Mouse (Mus musculus) heart, adult 8-10 months (tissue): ENCODE data around the gene Igf2r. TPM values are rescaled to one million over a fixed set of nuclear protein-coding genes. Genes with fewer than 3 reads are reported as not detected.
A peak's percentile ranks its signal among the peaks of the same experiment; 100 is the strongest.

Experiments
- DNase-seq: peaks from one replicate; pipeline ENCODE4 v3.0.0; 2022; ENCODE audit warnings: low spot score
- total RNA-seq, 4 experiments: library from RNA; stranded (reverse); gene quantifications; 2 replicates each; pipeline ENCODE4 v1.2.4; 2022

Igf2r gene
- total RNA-seq, 4 experiments from 2014 or later = 103 to 124 (median 118) TPM

DNA sequence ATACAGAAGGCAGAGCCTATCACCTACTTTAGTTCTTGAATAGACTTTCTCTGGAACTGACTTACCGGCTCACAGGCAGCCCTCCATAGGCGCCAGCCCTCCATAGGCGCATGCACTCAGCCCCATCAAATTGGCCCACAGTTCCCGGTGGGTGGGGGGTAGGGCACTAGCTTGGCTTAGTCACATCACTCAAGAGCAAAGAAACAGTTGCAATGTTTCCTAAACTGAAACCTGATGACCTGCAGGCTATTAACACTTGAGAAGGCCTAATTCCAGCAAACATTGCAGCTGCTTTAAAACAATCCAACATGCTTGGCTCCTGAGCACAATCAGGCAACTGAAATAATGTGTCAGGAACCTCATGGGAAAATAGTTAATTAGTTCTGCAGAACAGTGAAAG, 18.2 kb downstream of the Igf2r start:
- no peak for DNase-seq

DNA sequence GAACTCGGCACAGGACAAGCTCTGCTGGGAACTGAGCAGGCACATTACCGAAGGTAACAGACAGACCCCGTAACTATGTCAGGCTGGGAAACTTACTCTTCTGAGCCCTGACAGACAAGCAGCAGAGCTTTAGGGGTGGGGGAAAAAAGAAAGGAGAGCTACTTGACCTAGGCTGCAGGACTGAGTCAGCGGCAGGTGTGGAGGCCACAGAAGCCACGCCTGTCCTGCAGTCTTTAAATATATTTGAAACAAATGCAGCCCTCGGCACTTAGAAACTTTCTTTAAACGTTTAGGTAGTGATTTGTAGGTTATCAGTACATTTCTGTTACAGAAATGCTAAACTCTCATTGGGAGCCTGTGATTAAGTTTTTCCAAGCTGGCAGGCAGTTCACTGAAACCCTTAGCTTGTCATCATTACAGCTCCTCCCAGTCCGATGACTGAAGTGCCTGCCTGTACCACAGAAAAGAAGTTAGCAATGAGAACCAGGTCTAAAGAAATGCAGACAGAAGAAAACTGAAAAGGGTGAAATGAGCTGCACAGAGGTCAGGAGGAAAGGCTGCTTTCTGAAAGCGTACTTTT, 18.8 kb downstream of the Igf2r start:
- no peak for DNase-seq

DNA sequence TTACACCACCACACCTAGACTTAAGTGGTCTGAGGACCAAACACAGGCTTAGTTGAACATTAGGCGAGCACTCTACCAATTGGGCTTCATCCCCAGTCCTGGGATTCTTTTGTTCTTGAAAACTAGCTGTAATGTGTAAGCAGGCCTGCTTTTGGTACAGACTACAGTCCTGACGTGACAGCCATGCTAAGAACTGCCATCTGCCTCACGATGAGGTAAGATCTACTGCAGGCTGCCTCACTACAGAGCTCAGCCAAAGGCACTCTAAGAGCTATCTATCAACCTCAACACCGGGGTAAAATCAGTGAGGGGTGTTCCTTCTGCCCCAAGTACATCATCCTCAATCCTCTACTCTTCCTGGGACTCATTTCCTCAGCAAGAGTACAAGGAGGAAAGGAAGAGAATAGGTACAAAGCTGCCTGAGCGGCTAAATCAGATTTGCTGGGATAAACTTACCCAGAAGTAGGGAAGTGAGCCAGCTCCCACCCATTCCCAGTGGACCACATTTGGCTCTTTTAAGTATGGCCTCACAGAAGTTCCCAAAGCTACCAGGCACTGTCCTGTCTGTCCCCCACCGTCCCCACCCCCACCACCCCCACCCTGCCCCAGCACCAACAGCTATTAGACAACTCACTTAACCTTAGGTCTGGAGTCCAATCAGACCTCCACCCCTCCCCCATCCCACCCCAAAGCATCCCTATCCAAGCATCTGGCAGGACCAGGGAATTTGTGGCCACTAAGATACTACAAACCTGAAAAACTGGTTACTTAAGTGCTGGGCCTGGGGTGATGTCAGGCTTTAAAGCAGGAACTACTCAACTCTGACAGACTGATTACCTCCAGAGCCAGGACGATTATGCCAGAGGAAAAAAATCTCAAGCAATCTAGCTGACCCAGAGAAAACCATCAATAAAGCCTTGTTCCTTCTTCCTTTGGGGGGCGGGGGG, 19.8 kb downstream of the Igf2r start:
- DNase-seq = no peak

DNA sequence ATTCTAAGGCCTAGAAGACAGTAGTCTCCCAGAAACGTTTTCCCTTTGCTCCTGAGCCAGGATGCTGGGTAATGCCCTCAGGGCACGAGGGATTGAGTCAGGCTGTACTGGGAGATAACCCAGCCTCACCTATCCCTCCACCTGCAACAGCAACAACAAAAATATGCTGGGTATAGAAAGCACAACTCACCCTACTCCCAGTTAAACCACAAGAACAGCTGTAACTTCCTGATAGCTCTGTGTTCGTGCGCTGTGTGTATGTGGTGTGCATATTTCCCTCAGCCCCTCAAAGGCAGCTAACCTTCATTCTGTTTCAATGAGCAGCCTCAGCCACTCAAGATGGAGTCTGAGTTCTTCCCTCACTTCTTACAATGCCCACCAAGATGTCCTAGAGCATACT, 23.7 kb downstream of the Igf2r start:
- DNase-seq = no peak

DNA sequence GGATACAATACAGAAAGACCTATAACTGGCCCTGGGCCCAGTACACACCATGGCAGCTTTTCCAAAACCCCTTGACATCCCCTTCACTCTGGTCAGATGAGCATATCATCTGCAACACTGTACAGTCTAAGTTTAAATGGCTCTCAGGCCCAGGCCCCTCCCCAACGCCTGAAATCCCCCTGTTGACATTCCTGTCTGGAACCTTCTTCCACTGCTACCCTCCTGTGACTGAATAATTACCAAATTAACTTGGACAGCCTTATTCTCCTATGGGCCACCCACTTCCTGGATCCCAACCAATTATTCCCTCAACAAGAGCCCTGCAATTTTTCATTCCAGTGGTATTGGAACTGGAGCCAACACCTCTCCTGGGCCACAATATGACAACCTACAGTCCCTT, 25.4 kb downstream of the Igf2r start:
- no peak for DNase-seq

DNA sequence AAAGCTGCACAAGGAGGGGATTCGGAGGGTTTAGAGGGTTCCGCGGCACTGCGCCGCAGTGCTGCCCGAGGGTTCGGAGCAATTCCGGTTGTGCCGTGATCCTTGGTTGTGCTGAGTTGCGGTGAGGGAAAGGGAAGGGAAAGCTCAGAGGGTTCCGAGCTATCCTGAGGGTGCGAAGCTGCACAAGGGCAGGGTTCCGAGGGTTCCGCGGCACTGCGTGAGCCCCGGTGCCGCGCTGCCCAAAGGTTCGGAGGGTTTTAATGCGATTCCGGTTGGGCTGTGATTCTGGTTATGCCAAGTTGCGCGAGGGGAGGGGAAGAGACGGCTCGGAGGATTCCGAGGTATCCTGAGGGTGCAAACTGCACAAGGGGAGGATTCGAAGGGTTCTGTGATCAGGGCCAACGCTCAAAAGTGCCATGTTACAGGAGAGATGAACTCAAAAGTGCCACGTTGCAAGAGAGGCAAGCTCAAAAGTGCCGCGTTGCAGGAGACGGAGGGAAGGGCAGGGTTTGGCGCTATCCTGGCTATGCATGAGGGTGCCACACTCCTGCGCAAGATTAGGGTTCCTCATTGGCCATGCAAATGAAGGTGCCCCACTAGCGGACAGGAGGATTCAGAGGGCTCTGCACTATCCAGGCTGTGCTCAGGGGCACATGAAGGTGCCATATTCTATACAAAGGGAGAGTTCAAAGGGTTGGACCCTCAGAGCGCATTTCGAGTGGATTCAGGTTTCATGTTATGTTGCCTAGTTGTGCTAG, 27.1 kb downstream of the Igf2r start:
- DNase-seq = no peak

DNA sequence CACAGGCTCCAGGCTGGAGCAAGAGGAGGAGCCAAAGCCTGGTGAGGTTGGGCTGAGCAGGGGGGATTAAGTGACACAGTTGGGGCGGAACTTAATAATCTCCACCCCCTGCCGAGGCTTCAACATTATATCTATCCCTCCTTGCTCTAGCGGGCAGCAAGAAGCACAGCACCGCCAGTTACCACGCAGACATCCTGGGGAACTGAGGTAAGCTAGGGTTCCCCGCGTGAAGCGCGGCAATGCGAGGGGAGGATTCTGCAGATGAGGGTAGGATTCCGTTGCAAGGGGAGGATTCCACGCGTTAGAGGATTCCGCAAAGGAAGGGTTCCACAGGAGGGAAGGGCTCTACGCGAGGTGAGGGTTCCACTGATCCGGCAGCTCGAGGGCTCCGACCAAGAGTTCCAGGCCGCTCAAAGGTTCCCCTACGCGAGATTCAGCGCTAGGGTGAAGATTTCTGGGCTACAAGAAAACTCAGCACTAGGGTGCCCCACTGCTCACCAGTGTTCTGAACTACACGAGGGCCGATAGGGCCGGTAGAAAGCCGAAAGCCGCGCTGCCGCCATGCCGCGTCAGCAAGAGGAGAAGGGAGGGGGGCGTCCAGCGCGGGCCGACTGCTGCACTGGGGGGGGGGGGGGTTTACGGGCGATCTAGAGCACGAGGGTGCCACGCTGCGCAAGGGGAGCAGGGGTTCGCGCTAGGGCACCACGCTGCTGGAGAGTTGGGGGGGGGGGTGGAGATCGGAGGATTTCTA, 28.1 kb downstream of the Igf2r start:
- peak; percentile 88 for DNase-seq

DNA sequence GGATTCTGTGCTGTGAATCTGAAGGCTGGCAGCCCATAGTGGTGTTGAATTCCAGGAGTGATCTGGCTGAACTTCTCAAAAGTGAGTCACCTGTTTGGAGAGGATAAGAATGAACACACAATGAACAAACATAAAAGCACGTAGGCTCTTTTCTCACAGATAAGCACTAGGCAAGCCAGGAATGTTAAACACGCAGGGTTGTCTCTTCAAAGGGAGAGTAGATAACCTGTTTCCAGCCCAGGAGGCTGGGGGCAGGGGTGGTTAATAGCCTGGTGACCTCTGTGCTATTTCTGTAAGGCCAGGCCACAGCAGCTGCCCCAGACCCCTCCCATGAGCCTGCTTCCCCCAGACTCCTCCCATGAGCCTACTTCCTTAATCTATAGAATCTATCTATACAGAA, 29.1 kb downstream of the Igf2r start:
- DNase-seq = no peak

DNA sequence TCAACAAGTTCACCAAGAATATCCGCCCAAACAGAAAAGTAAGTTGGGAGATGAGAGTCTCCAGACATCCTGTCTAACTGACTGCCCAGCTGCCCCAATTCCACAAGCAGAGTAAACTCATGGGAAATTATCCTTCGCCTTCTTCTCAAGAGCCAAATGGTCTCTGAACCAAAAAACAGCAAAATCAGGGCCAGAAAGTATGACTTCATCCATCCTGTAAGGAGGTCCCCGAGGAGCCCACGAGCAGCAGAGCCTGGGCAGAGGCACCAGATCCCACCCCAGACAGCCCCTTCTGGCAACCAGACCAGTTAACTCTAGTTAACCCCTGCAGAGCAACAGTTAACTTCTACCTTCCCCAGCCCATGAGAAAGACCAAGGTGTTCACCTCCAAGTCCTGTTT, 29.9 kb downstream of the Igf2r start:
- peak; percentile 82 for DNase-seq

DNA sequence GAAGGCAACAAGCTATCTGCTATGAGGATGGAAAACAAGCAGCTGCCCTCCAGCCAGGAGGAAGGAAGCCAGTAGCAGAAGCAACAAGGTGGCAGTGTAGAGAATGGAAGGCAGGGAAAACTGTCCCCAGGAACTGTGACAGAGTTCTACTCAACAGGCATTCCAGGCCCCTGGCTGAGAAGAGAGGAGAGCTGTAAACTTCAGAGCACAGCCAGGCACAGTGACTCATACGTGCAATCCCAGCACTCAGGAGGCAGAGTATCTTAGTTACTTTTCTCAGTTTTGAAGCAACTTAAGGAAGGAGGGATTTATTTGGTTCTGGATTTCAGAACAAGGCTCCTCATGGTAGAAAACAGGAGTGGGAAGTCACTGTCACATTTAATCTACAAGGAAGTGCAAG, 31.5 kb downstream of the Igf2r start:
- no peak for DNase-seq

DNA sequence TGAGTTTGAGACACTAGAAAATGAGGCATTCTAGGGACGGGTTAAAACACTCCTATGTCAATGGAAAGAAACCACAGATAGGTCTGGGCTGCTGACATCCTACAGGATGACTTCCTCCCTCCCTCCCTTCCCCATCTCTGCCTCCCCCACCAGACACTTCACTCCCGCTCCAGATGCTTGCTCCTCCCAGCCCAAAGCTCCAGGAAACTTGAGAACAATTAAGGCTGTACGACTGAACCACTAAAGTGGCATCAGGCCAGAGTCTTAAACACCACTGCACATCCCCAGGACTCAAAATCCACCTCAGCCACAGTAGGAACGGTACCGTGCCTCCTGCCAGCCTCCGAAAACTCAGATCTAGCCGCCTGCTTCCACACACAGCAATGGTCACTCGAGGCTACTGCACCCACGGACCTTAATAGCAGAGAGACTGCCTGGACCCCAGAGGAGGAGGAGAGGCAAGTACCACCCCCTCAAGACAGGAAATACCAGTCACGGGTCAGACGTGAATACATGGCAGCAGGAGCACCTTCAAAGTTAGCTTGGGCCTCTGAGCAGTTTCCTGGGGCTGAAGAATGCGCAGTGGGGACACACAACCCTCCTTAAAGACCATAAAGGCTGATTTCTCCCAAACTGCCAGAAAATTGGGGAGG, 35.1 kb downstream of the Igf2r start:
- no peak for DNase-seq

DNA sequence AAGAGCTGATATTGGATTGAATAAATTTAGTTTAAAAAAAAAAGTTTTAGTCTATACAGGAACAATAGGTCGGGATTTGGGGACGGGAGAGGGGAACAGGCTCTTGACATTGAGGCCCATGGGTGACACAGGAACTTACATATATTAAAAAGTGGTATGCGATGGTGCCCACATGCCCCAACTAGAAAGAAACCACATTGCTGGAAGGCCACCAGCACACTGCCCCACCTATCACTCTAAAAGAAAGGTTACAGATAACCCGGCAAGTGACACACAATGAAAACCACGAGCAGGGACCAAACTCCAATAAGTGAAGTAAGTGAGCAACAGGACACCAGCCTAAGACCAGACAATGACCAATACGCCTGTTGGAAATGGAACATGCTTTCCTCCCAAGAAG, 36.3 kb downstream of the Igf2r start:
- no peak for DNase-seq

DNA sequence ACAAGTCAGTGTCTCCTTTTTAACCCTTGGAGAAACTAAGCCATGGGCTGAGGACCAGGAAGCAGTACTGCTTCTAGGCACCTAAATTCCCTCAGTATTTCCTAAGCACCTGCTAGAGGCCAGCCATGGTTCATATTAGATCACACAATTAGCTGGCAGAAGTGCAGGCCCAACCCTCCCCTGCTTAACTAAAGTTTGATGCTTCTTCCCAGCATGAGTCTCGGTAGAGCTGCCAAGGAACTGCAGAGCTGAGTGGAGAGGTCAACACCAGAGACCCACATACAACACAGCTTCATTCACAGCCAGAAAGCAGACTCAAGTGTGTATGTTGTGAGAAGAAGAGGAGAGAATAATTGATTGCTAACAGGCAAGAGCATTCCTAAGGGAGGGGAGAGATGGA, 40.9 kb downstream of the Igf2r start:
- no peak for DNase-seq

DNA sequence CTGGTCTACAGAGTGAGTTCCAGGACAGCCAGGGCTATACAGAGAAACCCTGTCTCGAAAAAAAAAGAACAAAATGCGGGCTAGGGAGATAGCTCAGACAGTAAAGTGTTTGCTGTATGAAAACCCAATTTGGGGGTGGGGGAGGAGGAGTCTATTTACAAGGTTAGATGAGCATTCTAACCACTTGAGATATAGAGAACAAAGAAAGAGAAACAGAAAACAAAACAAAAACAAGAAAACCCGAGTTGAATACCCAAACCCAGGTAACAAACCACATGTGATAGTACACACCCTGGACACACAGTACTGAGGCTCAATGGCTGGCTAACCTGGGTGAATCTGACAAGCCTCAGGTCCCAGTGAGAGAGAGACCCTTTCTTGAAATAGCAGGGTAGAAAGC, 41.7 kb downstream of the Igf2r start:
- DNase-seq = no peak

DNA sequence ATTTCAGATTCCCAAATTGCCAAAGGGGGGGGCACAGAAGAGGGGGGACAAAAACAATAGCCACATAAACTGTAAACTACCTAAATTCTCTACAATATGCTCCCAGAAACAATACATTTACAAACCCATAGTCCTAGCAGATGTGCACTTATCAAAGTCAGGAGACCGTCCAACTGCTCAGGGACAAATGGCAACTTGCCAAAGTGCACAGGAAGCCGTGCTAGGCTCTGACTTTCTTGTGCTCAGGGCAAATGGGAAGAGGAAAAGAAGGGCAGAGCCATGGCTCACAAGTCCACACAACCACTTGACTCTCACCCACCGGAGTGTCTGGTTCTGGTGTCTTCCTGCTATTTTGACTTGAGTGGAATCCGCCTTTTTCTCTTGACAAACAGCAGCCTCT, 43.6 kb downstream of the Igf2r start:
- DNase-seq = peak; percentile 77

DNA sequence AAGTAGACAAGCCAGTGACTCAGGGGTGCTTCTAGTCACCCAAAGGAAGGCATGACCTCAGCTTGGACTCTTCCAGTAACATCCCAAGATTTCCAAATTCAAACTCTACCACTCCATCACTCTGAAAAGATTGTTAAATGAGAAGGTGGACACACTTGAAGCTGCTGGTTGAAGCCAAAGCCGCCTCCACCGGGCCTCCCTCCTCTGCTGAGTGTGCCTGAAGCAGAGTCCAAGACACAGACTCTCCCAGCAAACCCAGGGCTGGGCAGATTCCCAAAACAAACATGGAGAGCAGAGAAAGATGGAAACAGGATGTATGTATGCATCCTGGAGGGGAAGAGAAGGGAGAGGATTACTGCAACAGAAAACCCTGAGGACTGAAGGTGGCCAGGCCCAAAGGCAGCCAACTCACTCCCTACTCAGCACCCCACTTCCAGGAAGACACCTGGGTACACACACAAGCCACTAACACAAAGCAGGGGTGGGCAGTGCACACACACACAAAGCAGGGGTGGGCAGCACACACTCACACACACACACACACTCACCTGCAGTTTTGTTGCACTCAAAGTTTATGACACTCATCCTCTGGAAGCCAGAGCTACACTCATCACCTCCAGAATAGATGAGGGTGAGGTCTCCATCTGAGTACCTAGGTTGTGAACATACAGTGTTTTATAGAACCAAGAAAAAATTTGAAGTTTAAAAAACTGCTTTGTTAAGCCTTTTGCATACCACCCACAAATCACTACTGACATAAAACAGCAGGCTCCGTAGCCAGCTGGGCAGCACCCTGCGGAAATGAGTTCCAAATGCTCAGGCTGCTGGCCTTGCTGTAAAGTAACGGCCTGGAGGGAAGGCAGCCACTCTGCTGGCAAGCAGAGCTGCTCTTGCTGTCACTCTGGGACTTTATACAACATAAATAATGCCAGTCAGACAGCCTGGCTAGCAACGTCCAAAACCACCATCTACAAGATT, 44.4 kb downstream of the Igf2r start:
- peak; percentile 73 for DNase-seq

DNA sequence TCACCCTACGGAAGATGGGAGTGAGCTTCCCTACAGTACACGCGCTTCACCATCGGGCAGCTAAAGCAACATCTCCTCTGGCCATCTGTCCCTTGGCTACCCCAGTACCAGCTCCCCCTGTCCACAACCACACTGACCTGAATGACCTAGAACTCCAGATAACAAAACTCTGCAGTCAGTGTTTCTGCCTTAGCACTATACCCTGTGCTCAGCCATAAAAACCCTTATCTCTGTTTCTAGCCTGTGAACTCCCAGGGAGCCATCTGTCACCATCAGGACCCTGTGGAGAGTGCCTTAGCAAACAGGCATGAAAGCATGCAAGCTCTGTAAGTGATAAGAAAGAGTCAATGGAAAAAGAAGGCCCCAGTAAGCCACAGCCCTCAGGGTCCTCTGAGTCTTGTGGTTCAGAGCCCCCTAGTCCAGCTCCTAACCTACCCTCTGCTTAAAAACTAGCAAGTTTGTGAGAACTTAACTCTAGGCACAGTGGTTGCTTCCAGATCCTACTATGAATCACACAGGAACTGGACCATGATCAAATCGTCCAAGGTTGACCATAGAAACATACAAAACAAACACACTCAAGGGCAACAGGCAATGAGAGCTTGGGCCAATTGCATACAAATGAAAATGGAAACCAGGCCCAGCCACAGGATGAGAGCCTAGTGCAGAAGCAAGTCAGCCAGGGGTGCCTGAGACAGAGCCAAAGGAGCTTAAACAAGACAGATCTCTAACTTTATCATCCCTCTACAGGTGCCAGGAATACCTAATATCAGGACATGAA, 45.3 kb downstream of the Igf2r start:
- peak; percentile 66 for DNase-seq

DNA sequence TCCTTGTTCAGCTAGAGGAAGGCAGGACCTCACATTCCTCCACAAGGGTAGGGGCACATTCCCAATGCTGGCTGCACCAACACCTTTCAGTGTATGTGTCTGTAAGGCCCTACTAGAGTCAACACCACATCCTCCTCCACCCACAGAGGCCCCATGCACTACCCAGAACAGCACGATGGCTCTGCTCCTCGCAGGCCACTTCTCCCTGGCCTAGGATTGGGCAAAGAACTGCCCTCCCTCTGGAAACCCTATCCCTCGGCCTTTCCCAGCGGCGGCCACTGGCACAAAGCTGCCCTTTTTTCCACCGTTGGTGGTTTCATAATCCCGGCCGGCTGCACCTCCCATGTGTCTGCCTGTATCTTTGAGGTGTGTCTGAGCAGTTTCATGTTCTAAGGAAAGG, 46.8 kb downstream of the Igf2r start:
- DNase-seq = no peak
